Mouse (Mus musculus) MEL (cell line): ENCODE data around the gene Folr1. TPM values are rescaled to one million over a fixed set of nuclear protein-coding genes. Genes with fewer than 3 reads are reported as not detected.

Experiments
- DNase-seq: peaks from one replicate; pipeline ENCODE4 v3.0.0; 2011; ENCODE audit warnings: low read depth, low spot score
- H3K27ac ChIP-seq: 2 replicates; pipeline ENCODE4 v1.5.1; 2012; ENCODE audit warnings: low read depth, mild to moderate bottlenecking, control low read depth, low read length, moderate library complexity; ENCODE audit not compliant: control insufficient read depth
- H3K27me3 ChIP-seq, 2 experiments: fragments of 150-350 bp in 1 of 2; sonication (generic) in 1 of 2; 2 replicates each; pipeline ENCODE4 v1.6.1; 2012; ENCODE audit warnings: low read length in 2 of 2, mild to moderate bottlenecking in 2 of 2, improper control_type of control experiment in 1 of 2, moderate library complexity in 1 of 2; ENCODE audit not compliant: insufficient read depth in 2 of 2, control insufficient read depth in 1 of 2
- H3K36me3 ChIP-seq, 2 experiments: 2 replicates each; pipeline ENCODE4 v1.6.1; 2012 to 2014; ENCODE audit warnings: low read length in 2 of 2, improper control_type of control experiment in 1 of 2, inconsistent platforms in 1 of 2, mild to moderate bottlenecking in 1 of 2; ENCODE audit not compliant: insufficient read depth in 2 of 2, control insufficient read depth in 1 of 2
- H3K4me1 ChIP-seq, 2 experiments: fragments of 150-350 bp in 1 of 2; sonication (generic) in 1 of 2; 2 replicates each; pipeline ENCODE4 v1.6.1; 2012; ENCODE audit warnings: low read length in 2 of 2, improper control_type of control experiment in 1 of 2, mild to moderate bottlenecking in 1 of 2; ENCODE audit not compliant: insufficient read depth in 2 of 2, control insufficient read depth in 1 of 2
- H3K4me3 ChIP-seq, 2 experiments: fragments of 150-350 bp in 1 of 2; sonication (generic) in 1 of 2; 2 replicates each; pipeline ENCODE4 v1.5.1; 2012; ENCODE audit warnings: low read depth in 2 of 2, low read length in 2 of 2, mild to moderate bottlenecking in 2 of 2, moderate library complexity in 2 of 2, control low read depth in 1 of 2, improper control_type of control experiment in 1 of 2; ENCODE audit not compliant: control insufficient read depth in 1 of 2, insufficient read depth in 1 of 2
- H3K79me2 ChIP-seq: 2 replicates; pipeline ENCODE4 v1.6.1; 2012; ENCODE audit warnings: mild to moderate bottlenecking, low read length, moderate library complexity; ENCODE audit not compliant: control insufficient read depth, poor library complexity, insufficient read depth
- H3K9ac ChIP-seq: 2 replicates; pipeline ENCODE4 v1.6.1; 2012; ENCODE audit warnings: low read depth, mild to moderate bottlenecking, control low read depth, low read length, moderate library complexity; ENCODE audit not compliant: control insufficient read depth, poor library complexity, severe bottlenecking
- H3K9me3 ChIP-seq: fragments of 150-350 bp; sonication (generic); replicated peaks from 2 replicates; pipeline ENCODE4 v1.6.1; 2012; ENCODE audit warnings: mild to moderate bottlenecking, low read length, improper control_type of control experiment, moderate library complexity; ENCODE audit not compliant: insufficient read depth
- BHLHE40 ChIP-seq: IDR thresholded peaks from 2 replicates; pipeline ENCODE4 v1.6.1; 2012; ENCODE audit warnings: low read depth, mild to moderate bottlenecking, inconsistent platforms, low read length, improper control_type of control experiment, borderline replicate concordance
- CTCF ChIP-seq, 3 experiments: IDR thresholded peaks in 2 of 3; conservative IDR thresholded peaks in 1 of 3; 2 replicates each; pipeline ENCODE4 v1.5.1; 2011 to 2012; ENCODE audit warnings: low read length in 3 of 3, low read depth in 2 of 3, mild to moderate bottlenecking in 2 of 3, improper control_type of control experiment in 1 of 3, inconsistent platforms in 1 of 3, mixed read lengths in 1 of 3, moderate library complexity in 1 of 3; ENCODE audit not compliant: control insufficient read depth in 1 of 3, insufficient read depth in 1 of 3, poor library complexity in 1 of 3, severe bottlenecking in 1 of 3
- E2F4 ChIP-seq: IDR thresholded peaks from 2 replicates; pipeline ENCODE4 v1.6.1; 2011; ENCODE audit warnings: low read depth, low read length, improper control_type of control experiment, borderline replicate concordance
- ETS1 ChIP-seq: IDR thresholded peaks from 2 replicates; pipeline ENCODE4 v1.6.1; 2012; ENCODE audit warnings: low read depth, mild to moderate bottlenecking, inconsistent platforms, low read length, improper control_type of control experiment, moderate library complexity
- MAFK ChIP-seq: IDR thresholded peaks from 2 replicates; pipeline ENCODE4 v1.6.1; 2011; ENCODE audit warnings: low read depth, mild to moderate bottlenecking, low read length, improper control_type of control experiment, borderline replicate concordance
- MAZ ChIP-seq: IDR thresholded peaks from 2 replicates; pipeline ENCODE4 v1.6.1; 2012; ENCODE audit warnings: low read depth, mild to moderate bottlenecking, inconsistent platforms, low read length, improper control_type of control experiment
- MXI1 ChIP-seq: IDR thresholded peaks from 2 replicates; pipeline ENCODE4 v1.6.1; 2011; ENCODE audit warnings: mild to moderate bottlenecking, low read depth, low read length, improper control_type of control experiment
- NRF1 ChIP-seq: IDR thresholded peaks from 2 replicates; pipeline ENCODE4 v1.6.1; 2014; ENCODE audit warnings: low read depth, mild to moderate bottlenecking, inconsistent platforms, low read length, improper control_type of control experiment, moderate library complexity; ENCODE audit not compliant: poor library complexity, insufficient read depth, severe bottlenecking
- RAD21 ChIP-seq: IDR thresholded peaks from 2 replicates; pipeline ENCODE4 v1.6.1; 2011; ENCODE audit warnings: mild to moderate bottlenecking, low read depth, low read length, improper control_type of control experiment
- RCOR1 ChIP-seq: IDR thresholded peaks from 2 replicates; pipeline ENCODE4 v1.6.1; 2012; ENCODE audit warnings: low read depth, mild to moderate bottlenecking, inconsistent platforms, low read length, improper control_type of control experiment
- TBP ChIP-seq: IDR thresholded peaks from 2 replicates; pipeline ENCODE4 v1.8.0; 2011; ENCODE audit warnings: low read depth, low read length, improper control_type of control experiment
- USF1 ChIP-seq: IDR thresholded peaks from 2 replicates; pipeline ENCODE4 v1.6.1; 2014; ENCODE audit warnings: low read depth, mild to moderate bottlenecking, inconsistent platforms, low read length, improper control_type of control experiment, moderate library complexity
- USF2 ChIP-seq, 2 experiments: IDR thresholded peaks; 2 replicates each; pipeline ENCODE4 v1.6.1; 2011 to 2012; ENCODE audit warnings: improper control_type of control experiment in 2 of 2, low read length in 2 of 2, borderline replicate concordance in 1 of 2, inconsistent platforms in 1 of 2, low read depth in 1 of 2, mild to moderate bottlenecking in 1 of 2; ENCODE audit not compliant: insufficient read depth in 1 of 2
- ZKSCAN1 ChIP-seq: IDR thresholded peaks from 2 replicates; pipeline ENCODE4 v1.6.1; 2012; ENCODE audit warnings: low read depth, mild to moderate bottlenecking, inconsistent platforms, low read length, improper control_type of control experiment, moderate library complexity
- ZMIZ1 ChIP-seq: IDR thresholded peaks from 2 replicates; pipeline ENCODE4 v1.6.1; 2012; ENCODE audit warnings: low read depth, mild to moderate bottlenecking, inconsistent platforms, low read length, improper control_type of control experiment, moderate library complexity
- polyA plus RNA-seq, 2 experiments: library from polyadenylated mRNA; stranded (reverse) in 1 of 2; unstranded in 1 of 2; fragments of >175 nt in 1 of 2; fragments of >200 nt in 1 of 2; gene quantifications; 2 replicates each; pipeline versions ENCODE4 v1.2.1 to v1.2.4; 2012; ENCODE audit warnings: low replicate concordance in 2 of 2, low read depth in 1 of 2; ENCODE audit not compliant: insufficient read length in 2 of 2, insufficient read depth in 1 of 2, missing spikeins in 1 of 2
- total RNA-seq: library from RNA; depleted of rRNA; stranded (reverse); fragments of 300-350 nt; gene quantifications from 2 replicates; pipeline ENCODE4 v1.2.3, GENCODE M21; 2012

Folr1 gene
- total and polyA plus RNA-seq, 3 experiments, result 0.07 to 0.12 TPM; not detected in 1

GRCm38 (mm10) chr7:101858362-101858761, 12.2 kb downstream of the Folr1 start:
- Histone ChIP-seq H3K9me3 (no peaks in the 10 kb centered on the region), H3K4me3 (peak overlapping the region in 1 of 2 experiments; percentile 10; a peak in 2 of 4 replicates), H3K36me3 (no peaks in the 10 kb centered on the region; a peak in 1 of 4 replicates), H3K27ac (no peak overlapping the region), H3K9ac (peak overlapping the region; percentile 27; the same call in 1 of the 2 replicates), H3K79me2 (no peaks in the 10 kb centered on the region), H3K27me3 (no peaks in the 10 kb centered on the region), H3K4me1 (peaks cover 0 to 7% of the 10 kb centered on the region in 2 experiments; a peak in 2 of 4 replicates)
- peak; percentile 49 for DNase-seq
- TF ChIP-seq USF1, result no peak
- 0 out of 6 replicates have a peak, but pooled peaks of 1 of the 3 experiments have one; percentile 3 for TF ChIP-seq CTCF (IDR thresholded peaks at IDR 0.05 in 2 of 3, conservative IDR thresholded peaks at IDR 0.05 in 1 of 3; ENCODE audit: control insufficient read depth in 1 of 3, insufficient read depth in 1 of 3, low read depth in 2 of 3, low read length in 3 of 3, poor library complexity in 1 of 3, severe bottlenecking in 1 of 3)
- TF ChIP-seq ZKSCAN1, result no peak
- TF ChIP-seq, all 39 proteins: peak for 1

GRCm38 (mm10) chr7:101857094-101857493, 13.5 kb downstream of the Folr1 start, which contains the start of gene Folr2:
Gene Folr2 (minus strand): TSS chr7:101857194.
- Histone ChIP-seq H3K9ac (no peak within 1 kb of the TSS), H3K27me3 (no peaks in the 10 kb centered on the region), H3K36me3 (no peaks in the 10 kb centered on the region; a peak in 1 of 4 replicates), H3K27ac (no peak within 1 kb of the TSS), H3K4me3 (no peak within 1 kb of the TSS), H3K4me1 (peaks cover 0 to 7% of the 10 kb centered on the region in 2 experiments; a peak in 2 of 4 replicates), H3K9me3 (no peaks in the 10 kb centered on the region), H3K79me2 (no peaks in the 10 kb centered on the region)
- TF ChIP-seq MAFK (no peak), E2F4 (no peak), RCOR1 (no peak), ETS1 (no peak), RAD21 (no peak), MAZ (no peak), MXI1 (no peak), USF1 (no peak), BHLHE40 (no peak), NRF1 (no peak), TBP (no peak), USF2 (IDR thresholded peaks at IDR 0.05; ENCODE audit: borderline replicate concordance in 1 of 2, insufficient read depth in 1 of 2, low read depth in 1 of 2, low read length in 2 of 2) (no peak), ZMIZ1 (no peak)
- no peak for DNase-seq
